Mouse (Mus musculus) heart, embryonic 14.5 days (tissue): ENCODE data around the gene Slc9a9. TPM values are rescaled to one million over a fixed set of nuclear protein-coding genes. Genes with fewer than 3 reads are reported as not detected.

Experiments
- ATAC-seq: fragments of 200-750 bp; cut with Nextera tagmentation; 2 replicates; pipeline ENCODE4 v1.8.0; 2017; ENCODE audit warnings: low read depth, moderate TSS enrichment; ENCODE audit not compliant: insufficient number of reproducible peaks, insufficient read depth, low FRiP score
- H3K27ac ChIP-seq, 2 experiments: fragments of 200-500 bp in 1 of 2; fragments of 300-500 bp in 1 of 2; sonication (generic) in 1 of 2; replicated peaks in 1 of 2; 2 replicates each; pipeline ENCODE4 v1.5.1; 2012 to 2014; ENCODE audit warnings: low read depth in 2 of 2, low read length in 2 of 2, control low read depth in 1 of 2, mild to moderate bottlenecking in 1 of 2, mixed read lengths in 1 of 2; ENCODE audit not compliant: control insufficient read depth in 1 of 2, insufficient read depth in 1 of 2
- H3K27me3 ChIP-seq: fragments of 300-500 bp; sonication (generic); 2 replicates; pipeline ENCODE4 v1.6.1; 2014; ENCODE audit warnings: mild to moderate bottlenecking, low read length, control low read depth; ENCODE audit not compliant: control insufficient read depth, insufficient read depth
- H3K36me3 ChIP-seq: fragments of 300-500 bp; sonication (generic); 2 replicates; pipeline ENCODE4 v1.6.1; 2014; ENCODE audit warnings: mild to moderate bottlenecking, control low read depth, low read length, mixed read lengths; ENCODE audit not compliant: control insufficient read depth, insufficient read depth
- H3K4me1 ChIP-seq, 2 experiments: fragments of 200-500 bp in 1 of 2; fragments of 300-500 bp in 1 of 2; sonication (generic) in 1 of 2; 2 replicates each; pipeline ENCODE4 v1.6.1; 2012 to 2014; ENCODE audit warnings: low read length in 2 of 2, control low read depth in 1 of 2, mixed read lengths in 1 of 2; ENCODE audit not compliant: control insufficient read depth in 2 of 2, insufficient read depth in 2 of 2
- H3K4me2 ChIP-seq: fragments of 300-500 bp; sonication (generic); 2 replicates; pipeline ENCODE4 v1.6.1; 2014; ENCODE audit warnings: mild to moderate bottlenecking, low read length
- H3K4me3 ChIP-seq, 2 experiments: fragments of 200-500 bp in 1 of 2; fragments of 300-500 bp in 1 of 2; sonication (generic) in 1 of 2; 2 replicates each; pipeline ENCODE4 v1.5.1; 2012 to 2014; ENCODE audit warnings: low read length in 2 of 2, mild to moderate bottlenecking in 2 of 2, control low read depth in 1 of 2, low read depth in 1 of 2, moderate library complexity in 1 of 2; ENCODE audit not compliant: control insufficient read depth in 1 of 2, insufficient read depth in 1 of 2
- H3K9ac ChIP-seq: fragments of 300-500 bp; sonication (generic); 2 replicates; pipeline ENCODE4 v1.6.1; 2014; ENCODE audit warnings: mild to moderate bottlenecking, low read length
- H3K9me3 ChIP-seq: fragments of 300-500 bp; sonication (generic); 2 replicates; pipeline ENCODE4 v1.6.1; 2016; ENCODE audit warnings: low read length, control low read depth; ENCODE audit not compliant: control insufficient read depth
- WGBS: fragments of 180-500 bp; shearing (Covaris S2); extraction: QIAGEN DNeasy Blood & Tissue Kit; methylation state at CpG from one replicate; pipeline ENCODE4 v1.1.7; 2014; 5-methylcytosine and 5-hydroxymethylcytosine counted together
- polyA plus RNA-seq: library from polyadenylated mRNA; unstranded; fragments of >200 nt; fragmentation: Nextera tagmentation; extraction: Ambion mirVana; gene quantifications from 2 replicates; pipeline ENCODE4 v1.2.1, GENCODE M21; 2014

The Slc9a9 gene
- polyA plus RNA-seq, 1 experiment from 2014 or later = 4.7 TPM

DNA sequence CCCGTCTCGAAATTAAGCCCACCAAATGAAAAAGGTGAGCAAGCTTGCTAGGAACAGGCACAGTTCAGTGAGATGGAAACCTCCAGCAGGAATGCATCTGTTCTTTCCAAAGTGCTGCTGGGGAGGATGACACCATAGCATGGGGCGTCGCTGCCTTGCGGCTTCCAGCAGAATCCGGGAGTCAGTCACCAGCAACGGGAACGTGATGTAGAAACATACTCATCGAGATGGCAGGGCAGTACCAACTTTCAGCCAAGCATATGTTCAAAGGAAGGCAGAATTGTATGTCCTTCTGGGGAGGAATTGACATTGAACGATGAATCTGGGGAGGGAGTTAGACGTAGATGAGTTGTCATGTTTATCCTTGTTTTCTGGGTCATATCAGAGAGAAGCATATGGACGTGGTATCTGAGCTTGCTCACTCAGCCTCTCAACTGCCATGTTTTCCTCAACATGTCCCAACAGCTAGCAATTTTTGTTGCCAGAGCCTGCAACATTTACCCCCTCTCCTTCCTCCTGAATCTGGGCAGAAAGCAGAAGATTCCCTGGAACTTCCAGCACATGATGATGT is 350.5 kb downstream of the Slc9a9 start:
- ATAC-seq = no peak
- H3K4me1 ChIP-seq = no peaks in the 10 kb centered on the region
- 91% methylated on average over 12 of the region's 12 CpGs for WGBS
- H3K4me2 ChIP-seq = no peak overlapping the region
- no peak overlapping the region for H3K27ac ChIP-seq
- H3K27me3 ChIP-seq = no peaks in the 10 kb centered on the region
- H3K36me3 ChIP-seq = no peaks in the 10 kb centered on the region
- no peak overlapping the region for H3K9ac ChIP-seq
- no peaks in the 10 kb centered on the region for H3K9me3 ChIP-seq
- H3K4me3 ChIP-seq = no peak overlapping the region

GRCm38 (mm10) chr9:95034140-95034970 is 364.6 kb downstream of the Slc9a9 start:
- no peaks in the 10 kb centered on the region for H3K4me1 ChIP-seq
- no peak overlapping the region for H3K4me3 ChIP-seq
- no peaks in the 10 kb centered on the region for H3K36me3 ChIP-seq
- H3K4me2 ChIP-seq = no peak overlapping the region
- 0 out of 2 replicates have a peak, but pooled peaks cover 3% of the 10 kb centered on the region for H3K9me3 ChIP-seq
- no peak for ATAC-seq
- H3K9ac ChIP-seq = no peak overlapping the region
- 89% methylated on average over 3 of the region's 3 CpGs for WGBS
- H3K27me3 ChIP-seq = no peaks in the 10 kb centered on the region
- H3K27ac ChIP-seq = no peak overlapping the region

DNA sequence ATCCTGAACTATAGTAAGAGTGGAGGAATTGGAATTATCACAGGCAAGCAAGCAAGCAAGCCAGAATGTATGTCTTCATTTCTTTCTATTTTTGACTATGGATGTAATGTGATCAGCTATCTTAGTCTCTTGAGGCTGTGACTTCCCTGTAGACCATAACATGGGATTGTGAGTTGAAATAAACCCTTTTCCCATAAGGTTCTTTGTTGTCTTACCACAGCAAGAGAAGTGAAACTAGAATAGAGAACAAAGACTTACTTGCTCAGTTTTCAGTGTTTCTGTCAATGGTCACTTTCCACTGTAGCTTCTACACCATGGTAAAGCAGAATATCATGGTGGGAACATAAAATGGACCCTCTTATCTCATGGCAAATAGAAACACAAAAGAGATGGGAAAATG is 366.5 kb downstream of the Slc9a9 start:
- Histone ChIP-seq H3K9me3 (no peaks in the 10 kb centered on the region), H3K27me3 (no peaks in the 10 kb centered on the region), H3K36me3 (no peaks in the 10 kb centered on the region), H3K4me1 (no peaks in the 10 kb centered on the region), H3K4me3 (no peak overlapping the region), H3K9ac (no peak overlapping the region), H3K4me2 (no peak overlapping the region), H3K27ac (no peak overlapping the region)
- no peak for ATAC-seq

- Histone ChIP-seq H3K27me3 (no peaks in the 10 kb centered on the region), H3K4me2 (no peak overlapping the region), H3K4me3 (no peak overlapping the region), H3K27ac (no peak overlapping the region), H3K9me3 (no peaks in the 10 kb centered on the region), H3K9ac (no peak overlapping the region), H3K36me3 (no peaks in the 10 kb centered on the region), H3K4me1 (no peaks in the 10 kb centered on the region)
- ATAC-seq = no peak
- WGBS = 55% methylated on average over 1 of the region's 1 CpGs
Observed at GRCm38 (mm10) chr9:95042420-95042819, 372.7 kb downstream of the Slc9a9 start.

DNA sequence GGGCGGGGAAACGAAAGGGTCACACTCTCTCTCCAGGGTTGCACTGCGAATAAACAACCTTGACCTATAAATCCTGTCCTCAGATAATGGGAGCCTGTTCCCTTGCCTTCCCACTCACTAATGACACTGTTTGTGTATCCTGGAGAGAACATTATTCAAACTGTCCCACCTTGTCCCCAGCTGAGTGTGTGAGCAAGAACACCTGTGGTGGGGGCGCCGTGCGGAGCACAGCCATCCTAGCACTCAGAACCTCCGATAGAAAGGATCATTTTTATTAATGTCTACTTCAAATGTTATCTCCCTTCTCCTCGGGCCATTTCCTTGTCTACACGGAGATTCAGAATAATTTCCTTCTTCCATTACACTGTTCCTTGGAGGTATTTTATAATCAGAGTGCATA is 382.5 kb downstream of the Slc9a9 start:
- no peak overlapping the region for H3K9ac ChIP-seq
- no peak overlapping the region for H3K4me2 ChIP-seq
- H3K4me1 ChIP-seq = no peaks in the 10 kb centered on the region
- ATAC-seq = no peak
- H3K27ac ChIP-seq = no peak overlapping the region
- H3K9me3 ChIP-seq = no peaks in the 10 kb centered on the region
- H3K27me3 ChIP-seq = no peaks in the 10 kb centered on the region
- H3K36me3 ChIP-seq = no peaks in the 10 kb centered on the region
- H3K4me3 ChIP-seq = no peak overlapping the region
- WGBS = 81% methylated on average over 9 of the region's 9 CpGs

- WGBS = 54% methylated on average over 5 of the region's 5 CpGs
- no peak overlapping the region for H3K27ac ChIP-seq
Observed at GRCm38 (mm10) chr9:95053183-95053582, 383.5 kb downstream of the Slc9a9 start.

DNA sequence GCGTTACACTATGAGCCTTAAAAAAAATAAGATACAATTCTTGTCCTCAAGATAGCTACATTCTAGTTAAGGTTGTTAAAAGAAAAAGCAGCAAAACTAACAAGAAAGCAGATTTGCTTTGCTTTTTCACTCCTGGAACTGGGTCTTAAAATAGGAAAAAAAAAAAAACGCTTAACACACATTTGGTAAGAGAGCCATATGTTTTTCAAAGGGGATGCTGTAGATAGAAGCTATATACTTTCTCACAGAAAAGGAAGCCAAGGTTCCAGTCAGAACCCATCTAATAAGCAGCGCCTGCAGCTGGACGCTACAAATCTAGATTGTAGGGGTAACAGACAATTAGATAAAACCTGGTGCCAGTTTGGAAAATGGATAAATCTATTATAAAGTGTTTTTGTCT is 386.1 kb downstream of the Slc9a9 start:
- no peak overlapping the region for H3K9ac ChIP-seq
- H3K4me3 ChIP-seq = no peak overlapping the region
- H3K27me3 ChIP-seq = no peaks in the 10 kb centered on the region
- H3K4me1 ChIP-seq = no peaks in the 10 kb centered on the region
- H3K4me2 ChIP-seq = no peak overlapping the region
- no peak for ATAC-seq
- 70% methylated on average over 4 of the region's 4 CpGs for WGBS
- H3K27ac ChIP-seq = no peak overlapping the region
- no peaks in the 10 kb centered on the region for H3K9me3 ChIP-seq
- no peaks in the 10 kb centered on the region for H3K36me3 ChIP-seq

More at GRCm38 (mm10) chr9:95053183-95053582, 383.5 kb downstream of the Slc9a9 start:
- Histone ChIP-seq H3K27me3 (no peaks in the 10 kb centered on the region), H3K4me1 (no peaks in the 10 kb centered on the region), H3K4me3 (no peak overlapping the region), H3K9ac (no peak overlapping the region), H3K9me3 (no peaks in the 10 kb centered on the region), H3K36me3 (no peaks in the 10 kb centered on the region), H3K4me2 (no peak overlapping the region)
- no peak for ATAC-seq
